Mouse (Mus musculus): Measurements from ENCODE around the gene Armc7. TPM values are rescaled to one million over a fixed set of nuclear protein-coding genes. Genes with fewer than 3 reads are reported as not detected.

Armc7 gene
- total RNA-seq (2014; rRNA removed) (9.0 and 14.0 TPM in 2 replicates), polyA plus RNA-seq (2015; fragmentation: Nextera tagmentation; extraction: Ambion mirVana) (12.9 and 13.4 TPM in 2 replicates)

- WGBS = under 1% methylated on average over 26 of the region's 26 CpGs
- peak; percentile 20; the same call in 1 of the 2 replicates for TF ChIP-seq CTCF (IDR thresholded peaks at IDR 0.05)
- DNase-seq (ENCODE audit: low spot score) (peak; percentile 97), ATAC-seq (ENCODE audit: low FRiP score) (peak; percentile 94)
- H3K9ac ChIP-seq (replicated peaks; ENCODE audit: low read length, poor library complexity, severe bottlenecking) = peak within 1 kb of the TSS; percentile 86
- H3K4me2 ChIP-seq (ENCODE audit: low read depth, low read length, poor library complexity, severe bottlenecking) = peak within 1 kb of the TSS; percentile 87
- H3K27me3 ChIP-seq (ENCODE audit: insufficient read depth, low read length) = no peaks in the 10 kb centered on the region
- peaks cover 5% of the 10 kb centered on the region; the same call in 1 of the 2 replicates for H3K4me1 ChIP-seq (ENCODE audit: insufficient read depth, low read length)
- no peaks in the 10 kb centered on the region for H3K9me3 ChIP-seq (ENCODE audit: low read length)
- no peaks in the 10 kb centered on the region for H3K36me3 ChIP-seq (ENCODE audit: insufficient read depth, low read length)
- H3K4me3 ChIP-seq (ENCODE audit: low read depth, low read length) = peak within 1 kb of the TSS; percentile 83
- H3K27ac ChIP-seq (ENCODE audit: low read depth, low read length) = peak within 1 kb of the TSS; percentile 84
These were observed at the start of gene Armc7 for GRCm38 (mm10) chr11:115475025-115475757. Gene Armc7, plus strand, starts transcription at chr11:115475667.

- Histone ChIP-seq H3K27me3 (ENCODE audit: insufficient read depth, low read length) (no peaks in the 10 kb centered on the region), H3K36me3 (ENCODE audit: insufficient read depth, low read length) (peaks cover 40% of the 10 kb centered on the region), H3K27ac (ENCODE audit: low read depth, low read length) (no peak overlapping the region), H3K9ac (replicated peaks; ENCODE audit: low read length, poor library complexity, severe bottlenecking) (no peak overlapping the region), H3K4me2 (ENCODE audit: low read depth, low read length, poor library complexity, severe bottlenecking) (no peak overlapping the region), H3K4me3 (ENCODE audit: low read depth, low read length) (no peak overlapping the region), H3K9me3 (ENCODE audit: low read length) (no peaks in the 10 kb centered on the region), H3K4me1 (ENCODE audit: insufficient read depth, low read length) (peaks cover 14% of the 10 kb centered on the region; the same call in 1 of the 2 replicates)
- no peak for TF ChIP-seq CTCF (IDR thresholded peaks at IDR 0.05)
- ATAC-seq (ENCODE audit: low FRiP score) (no peak), DNase-seq (ENCODE audit: low spot score) (no peak)
- 93% methylated on average over 6 of the region's 6 CpGs for WGBS
These were observed 49.8 kb upstream of the Armc7 start for GRCm38 (mm10) chr11:115425671-115426070.

GRCm38 (mm10) chr11:115427482-115428331 is 47.8 kb upstream of the Armc7 start:
- Histone ChIP-seq H3K9me3 (ENCODE audit: low read length) (no peaks in the 10 kb centered on the region), H3K27me3 (ENCODE audit: insufficient read depth, low read length) (no peaks in the 10 kb centered on the region), H3K36me3 (ENCODE audit: insufficient read depth, low read length) (peaks cover 55% of the 10 kb centered on the region), H3K4me3 (ENCODE audit: low read depth, low read length) (0 out of 2 replicates have a peak overlapping the region, but pooled peaks have one; percentile 3), H3K4me2 (ENCODE audit: low read depth, low read length, poor library complexity, severe bottlenecking) (peak overlapping the region; percentile 16), H3K4me1 (ENCODE audit: insufficient read depth, low read length) (0 out of 2 replicates have a peak, but pooled peaks cover 2% of the 10 kb centered on the region), H3K9ac (replicated peaks; ENCODE audit: low read length, poor library complexity, severe bottlenecking) (no peak overlapping the region), H3K27ac (ENCODE audit: low read depth, low read length) (peak overlapping the region; percentile 68)
- peak; percentile 74 for ATAC-seq (ENCODE audit: low FRiP score)
- DNase-seq (ENCODE audit: low spot score) = peak; percentile 91
- whole genome bisulfite sequencing = 34% methylated on average over 20 of the region's 20 CpGs
- TF ChIP-seq CTCF (IDR thresholded peaks at IDR 0.05) = peak; percentile 94

GRCm38 (mm10) chr11:115429307-115429706 is 46.2 kb upstream of the Armc7 start:
- no peak overlapping the region for H3K4me3 ChIP-seq (ENCODE audit: low read depth, low read length)
- H3K9ac ChIP-seq (replicated peaks; ENCODE audit: low read length, poor library complexity, severe bottlenecking) = 0 out of 2 replicates have a peak overlapping the region, but pooled peaks have one; percentile 4
- H3K4me2 ChIP-seq (ENCODE audit: low read depth, low read length, poor library complexity, severe bottlenecking) = no peak overlapping the region
- DNase-seq (ENCODE audit: low spot score) = no peak
- 88% methylated on average over 7 of the region's 7 CpGs for WGBS
- no peak for TF ChIP-seq CTCF (IDR thresholded peaks at IDR 0.05)
- ATAC-seq (ENCODE audit: low FRiP score) = no peak
- no peak overlapping the region for H3K27ac ChIP-seq (ENCODE audit: low read depth, low read length)
- peaks cover 50% of the 10 kb centered on the region for H3K36me3 ChIP-seq (ENCODE audit: insufficient read depth, low read length)
- no peaks in the 10 kb centered on the region for H3K9me3 ChIP-seq (ENCODE audit: low read length)
- 0 out of 2 replicates have a peak, but pooled peaks cover 2% of the 10 kb centered on the region for H3K4me1 ChIP-seq (ENCODE audit: insufficient read depth, low read length)
- H3K27me3 ChIP-seq (ENCODE audit: insufficient read depth, low read length) = no peaks in the 10 kb centered on the region

DNA sequence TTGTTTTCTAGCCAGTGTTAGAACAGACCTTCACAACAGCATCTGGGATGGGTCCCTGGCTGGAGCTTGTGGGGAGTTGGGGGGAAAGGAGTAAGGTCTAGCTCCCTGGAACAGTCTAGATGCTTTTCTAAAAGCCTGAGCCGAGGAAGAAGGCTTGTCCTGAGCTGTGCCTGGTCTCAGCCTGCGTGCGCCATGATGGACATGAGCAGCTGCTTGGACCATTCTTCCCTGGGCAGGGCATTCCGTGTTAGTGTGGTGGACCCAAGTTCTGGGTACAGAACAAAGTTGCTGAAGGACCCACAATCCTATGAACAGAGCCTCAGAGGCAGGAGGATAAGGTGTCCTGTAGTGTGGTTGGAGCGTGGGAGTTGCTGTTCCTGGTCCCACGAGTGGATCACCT is 44.9 kb upstream of the Armc7 start:
- ATAC-seq (ENCODE audit: low FRiP score) = no peak
- H3K27me3 ChIP-seq (ENCODE audit: insufficient read depth, low read length) = no peaks in the 10 kb centered on the region
- 93% methylated on average over 6 of the region's 6 CpGs for WGBS
- no peak overlapping the region for H3K4me3 ChIP-seq (ENCODE audit: low read depth, low read length)
- H3K36me3 ChIP-seq (ENCODE audit: insufficient read depth, low read length) = peaks cover 42% of the 10 kb centered on the region
- no peak for TF ChIP-seq CTCF (IDR thresholded peaks at IDR 0.05)
- H3K4me2 ChIP-seq (ENCODE audit: low read depth, low read length, poor library complexity, severe bottlenecking) = no peak overlapping the region
- no peaks in the 10 kb centered on the region for H3K9me3 ChIP-seq (ENCODE audit: low read length)
- H3K27ac ChIP-seq (ENCODE audit: low read depth, low read length) = no peak overlapping the region
- H3K9ac ChIP-seq (replicated peaks; ENCODE audit: low read length, poor library complexity, severe bottlenecking) = no peak overlapping the region
- no peak for DNase-seq (ENCODE audit: low spot score)
- H3K4me1 ChIP-seq (ENCODE audit: insufficient read depth, low read length) = peaks cover 4% of the 10 kb centered on the region; the same call in 1 of the 2 replicates

Data from midbrain, postnatal 0 days (tissue).